Mouse (Mus musculus) C2C12 (cell line): ENCODE results near the gene Suv39h2.

Experiments used
- CEBPB ChIP-seq: IDR thresholded peaks from one replicate; pipeline ENCODE4 v1.6.1; 2011; ENCODE audit warnings: low read depth, mild to moderate bottlenecking, control low read depth, moderate library complexity
- CTCF ChIP-seq: IDR thresholded peaks from one replicate; pipeline ENCODE4 v1.5.1; 2011; ENCODE audit not compliant: control insufficient read depth, insufficient read depth, insufficient read length
- MAX ChIP-seq: IDR thresholded peaks from one replicate; pipeline ENCODE4 v1.6.1; 2011; ENCODE audit warnings: mild to moderate bottlenecking, control low read depth

- TF ChIP-seq CTCF: no peak
- no peak for TF ChIP-seq MAX
- TF ChIP-seq CEBPB: no peak
Measured at GRCm38 (mm10) chr2:3422548-3422947, 52.3 kb downstream of the Suv39h2 start, which contains the start of gene Meig1.
